In genomic region chr16:4541033-4541432, GRCm38 (mm10) we compare ENCODE assay signal across 8 mouse cellular contexts. TPM values are rescaled to one million over a fixed set of nuclear protein-coding genes. Genes with fewer than 3 reads are reported as not detected.
A peak's percentile ranks its signal among the peaks of the same experiment; 100 is the strongest.
DNase-seq lines count a peak whose midpoint lies in the region; ATAC-seq and TF ChIP-seq lines count a peak whose summit lies in the region.

No protein-coding gene starts in this region.

- H3K4me3 ChIP-seq in heart, adult 2 months, result peak overlapping the region; percentile 51
- peak overlapping the region; percentile 56 to 81 (median 63) for H3K4me3 ChIP-seq in CH12.LX (replicated peaks in 1 of 3; ENCODE audit: low read depth in 2 of 3, low read length in 2 of 3, poor library complexity in 1 of 3)
- peak overlapping the region; percentile 47 for H3K4me3 ChIP-seq in forebrain, embryonic 15.5 days
- peak overlapping the region; percentile 50 to 66; a peak in 3 of 4 replicates for H3K4me3 ChIP-seq in liver, embryonic 14.5 days (ENCODE audit: insufficient read depth in 1 of 2, low read depth in 2 of 2, low read length in 2 of 2)

- H3K9ac ChIP-seq in heart, adult 2 months (ENCODE audit: low read depth, low read length), result no peak overlapping the region
- H3K9ac ChIP-seq in CH12.LX (ENCODE audit: insufficient read depth, low read depth), result peak overlapping the region; percentile 59; the same call in 1 of the 2 replicates
- peak overlapping the region; percentile 43 for H3K9ac ChIP-seq in forebrain, embryonic 15.5 days (replicated peaks)
- no peak overlapping the region; the same call in 1 of the 2 replicates for H3K9ac ChIP-seq in liver, embryonic 14.5 days (replicated peaks)

- peak overlapping the region; percentile 56 for H3K27ac ChIP-seq in heart, adult 2 months
- H3K27ac ChIP-seq in CH12.LX (ENCODE audit: insufficient read depth, low read depth), result no peak overlapping the region
- peak overlapping the region; percentile 65 for H3K27ac ChIP-seq in forebrain, embryonic 15.5 days (replicated peaks)
- no peak overlapping the region for H3K27ac ChIP-seq in liver, embryonic 14.5 days

- no peak for TF ChIP-seq EP300 in heart, adult 2 months (IDR thresholded peaks at IDR 0.05; ENCODE audit: insufficient read depth, low read depth, low read length)
- no peak for TF ChIP-seq EP300 in CH12.LX (IDR thresholded peaks at IDR 0.05; ENCODE audit: low read length)
- TF ChIP-seq EP300 in liver, embryonic 14.5 days (IDR thresholded peaks at IDR 0.05; ENCODE audit: low read depth), result no peak

- in situ Hi-C loops in CH12.LX (cut with MboI; ENCODE audit: low pct_ligation_motif_present, low pct_unique_long_range_greater_than_20kb, low sequenced_read_pairs), result loop anchor here (5.0 kb wide), 1 partner anchor 234 kb away; no protein-coding TSS in a partner anchor

- no peak for ATAC-seq in forebrain, embryonic 15.5 days (replicated peaks)
- no peak for ATAC-seq in liver, embryonic 14.5 days (ENCODE audit: insufficient read depth)

- no peaks in the 10 kb centered on the region for H3K36me3 ChIP-seq in heart, adult 2 months (ENCODE audit: control insufficient read depth, insufficient read depth, low read length)
- H3K36me3 ChIP-seq in CH12.LX (replicated peaks in 1 of 2; ENCODE audit: control insufficient read depth in 1 of 2, insufficient read depth in 1 of 2, low read length in 1 of 2), result peaks cover 15 to 56% of the 10 kb centered on the region in 2 experiments
- peaks cover 10% of the 10 kb centered on the region for H3K36me3 ChIP-seq in forebrain, embryonic 15.5 days
- peaks cover 3% of the 10 kb centered on the region for H3K36me3 ChIP-seq in liver, embryonic 14.5 days (replicated peaks; ENCODE audit: control insufficient read depth, insufficient read depth, low read depth)

- dilution Hi-C loops in CH12.LX (cut with MboI; ENCODE audit: extremely low pct_ligation_motif_present, extremely low pct_unique_long_range_greater_than_20kb, low sequenced_read_pairs), result no loop called here

- H3K27me3 ChIP-seq in heart, adult 2 months (ENCODE audit: control insufficient read depth, insufficient read depth, low read length), result no peaks in the 10 kb centered on the region
- H3K27me3 ChIP-seq in CH12.LX (replicated peaks), result no peaks in the 10 kb centered on the region
- no peaks in the 10 kb centered on the region for H3K27me3 ChIP-seq in forebrain, embryonic 15.5 days
- no peaks in the 10 kb centered on the region for H3K27me3 ChIP-seq in liver, embryonic 14.5 days (ENCODE audit: control insufficient read depth, insufficient read depth, low read length)

- DNase-seq in heart, adult 2 months, result no peak
- no peak for DNase-seq in heart, adult 11 months
- no peak for DNase-seq in CH12.LX (ENCODE audit: extremely low read depth)
- DNase-seq in liver, embryonic 14.5 days (ENCODE audit: low read depth in 3 of 3, low spot score in 3 of 3), result no peak
- DNase-seq in B cell, adult 2 months, result no peak
- no peak for DNase-seq in right cerebral cortex, postnatal 25 days
- DNase-seq in thymus, postnatal 4 days, result no peak

- TF ChIP-seq RAD21 in CH12.LX (IDR thresholded peaks at IDR 0.05; ENCODE audit: low read depth, low read length), result no peak

- no peak for TF ChIP-seq POLR2A in heart, adult 2 months (IDR thresholded peaks at IDR 0.05; ENCODE audit: insufficient read depth, low read depth, low read length)
- TF ChIP-seq POLR2A in CH12.LX (IDR thresholded peaks at IDR 0.05; ENCODE audit: low read depth, low read length), result no peak

- no peak for TF ChIP-seq CTCF in heart, adult 2 months (IDR thresholded peaks at IDR 0.05)
- 0 out of 4 replicates have a peak, but pooled peaks of 1 of the 2 experiments have one; percentile 2 for TF ChIP-seq CTCF in CH12.LX (conservative IDR thresholded peaks at IDR 0.05 in 1 of 2, IDR thresholded peaks at IDR 0.05 in 1 of 2; ENCODE audit: low read depth in 2 of 2, low read length in 2 of 2)
- TF ChIP-seq CTCF in liver, embryonic 14.5 days (IDR thresholded peaks at IDR 0.05; ENCODE audit: low read depth), result no peak

- H3K79me2 ChIP-seq in heart, adult 2 months (replicated peaks; ENCODE audit: control insufficient read depth, insufficient read depth, low read length), result no peaks in the 10 kb centered on the region; the same call in 1 of the 2 replicates
- no peaks in the 10 kb centered on the region; the same call in 1 of the 2 replicates for H3K79me2 ChIP-seq in CH12.LX (replicated peaks; ENCODE audit: control insufficient read depth, extremely low read depth, insufficient read depth, poor library complexity, severe bottlenecking)

- peaks cover 4% of the 10 kb centered on the region for H3K9me3 ChIP-seq in CH12.LX (replicated peaks; ENCODE audit: low read length)
- H3K9me3 ChIP-seq in forebrain, embryonic 15.5 days, result no peaks in the 10 kb centered on the region
- no peaks in the 10 kb centered on the region for H3K9me3 ChIP-seq in liver, embryonic 14.5 days (ENCODE audit: control insufficient read depth, low read length)

- H3K4me2 ChIP-seq in CH12.LX (ENCODE audit: insufficient read depth, low read depth, poor library complexity, severe bottlenecking), result peak overlapping the region; percentile 90
- peak overlapping the region; percentile 40 for H3K4me2 ChIP-seq in forebrain, embryonic 15.5 days (replicated peaks)
- peak overlapping the region; percentile 75 for H3K4me2 ChIP-seq in liver, embryonic 14.5 days (ENCODE audit: low read depth)

- peaks cover 2% of the 10 kb centered on the region for H3K4me1 ChIP-seq in heart, adult 2 months (ENCODE audit: control insufficient read depth, insufficient read depth, low read length)
- H3K4me1 ChIP-seq in CH12.LX (ENCODE audit: control insufficient read depth in 1 of 2, insufficient read depth in 2 of 2), result peaks cover 11 to 49% of the 10 kb centered on the region in 2 experiments
- peaks cover 33% of the 10 kb centered on the region for H3K4me1 ChIP-seq in forebrain, embryonic 15.5 days
- H3K4me1 ChIP-seq in liver, embryonic 14.5 days (replicated peaks; ENCODE audit: control insufficient read depth in 2 of 2, insufficient read depth in 2 of 2, low read length in 1 of 2), result peaks cover 5 to 9% of the 10 kb centered on the region in 2 experiments; a peak in 3 of 4 replicates

- intact Hi-C loops in heart, adult 2 months (cut with DNase I), result loop anchor here (5.0 kb wide), 1 partner anchor 119 kb away; the partner anchor contains the start of gene Adcy9

- WGBS in heart, adult 2 months, result 70% methylated on average over 4 of the region's 4 CpGs
- WGBS in forebrain, embryonic 15.5 days, result 68% methylated on average over 4 of the region's 4 CpGs
- WGBS in liver, embryonic 14.5 days (ENCODE audit: insufficient replicate concordance), result 45% methylated on average over 4 of the region's 4 CpGs

TF ChIP-seq in CH12.LX, 34 proteins besides CTCF, POLR2A, EP300 and RAD21:
- TF ChIP-seq KAT2A (IDR thresholded peaks at IDR 0.05; ENCODE audit: insufficient replicate concordance, low read length) (no peak), UBTF (IDR thresholded peaks at IDR 0.05; ENCODE audit: low read depth, low read length) (no peak), ZKSCAN1 (IDR thresholded peaks at IDR 0.05; ENCODE audit: borderline replicate concordance, low read depth, low read length) (no peak), TCF12 (IDR thresholded peaks at IDR 0.05; ENCODE audit: low read depth, low read length) (no peak), MXI1 (IDR thresholded peaks at IDR 0.05; ENCODE audit: low read depth, low read length) (no peak), MEF2A (IDR thresholded peaks at IDR 0.05; ENCODE audit: borderline replicate concordance, low read depth, low read length) (no peak), CHD2 (IDR thresholded peaks at IDR 0.05; ENCODE audit: low read length) (no peak), SMC3 (IDR thresholded peaks at IDR 0.05; ENCODE audit: low read depth, low read length) (no peak), JUN (IDR thresholded peaks at IDR 0.05; ENCODE audit: insufficient read depth, low read depth, low read length) (no peak), JUND (conservative IDR thresholded peaks at IDR 0.05; ENCODE audit: low read depth, low read length) (no peak), ZNF384 (IDR thresholded peaks at IDR 0.05; ENCODE audit: low read depth, low read length) (no peak)

RNA-seq across cellular contexts. Expression of gene Srl, which starts 0.6 kb away (rescaled TPM):
- 100 to 1,000 TPM; 771 to 870 TPM for total RNA-seq in heart, adult 2 months (2021)
- 276 and 575 TPM in 2 replicates for polyA plus RNA-seq in heart, adult 2 months (2012; rRNA removed)
- 44.6 and 60.3 TPM in 2 replicates for total RNA-seq in CH12.LX (2012; rRNA removed)
- total RNA-seq in CH12.LX (2014; rRNA removed), result 62.7 and 88.8 TPM in 2 replicates
- polyA plus RNA-seq in CH12.LX (2012; ENCODE audit: insufficient read length, low read depth), result 71.3 and 77.9 TPM in 2 replicates
- 40.1 and 40.2 TPM in 2 replicates for polyA plus RNA-seq in forebrain, embryonic 15.5 days (2015; fragmentation: Nextera tagmentation; extraction: Ambion mirVana)
- 1.5 and 2.2 TPM in 2 replicates for polyA plus RNA-seq in liver, embryonic 14.5 days (2012; rRNA removed)
- polyA plus RNA-seq in liver, embryonic 14.5 days (2014; fragmentation: Nextera tagmentation; extraction: Ambion mirVana), result 1.2 and 3.2 TPM in 2 replicates

RNA-seq across cellular contexts. Expression of gene Tfap4, which starts 18.6 kb away (rescaled TPM):
- total RNA-seq in heart, adult 2 months (2021), result 1 to 10 TPM; 3.2 to 3.4 TPM
- polyA plus RNA-seq in heart, adult 2 months (2012; rRNA removed), result 2.4 and 2.9 TPM in 2 replicates
- total RNA-seq in CH12.LX (2012; rRNA removed) (23.5 and 27.5 TPM in 2 replicates), CH12.LX (2014; rRNA removed) (24.0 and 25.0 TPM in 2 replicates)
- 43.3 and 46.6 TPM in 2 replicates for polyA plus RNA-seq in CH12.LX (2012; ENCODE audit: insufficient read length, low read depth)
- 14.3 and 15.2 TPM in 2 replicates for polyA plus RNA-seq in forebrain, embryonic 15.5 days (2015; fragmentation: Nextera tagmentation; extraction: Ambion mirVana)
- 5.4 and 6.9 TPM in 2 replicates for polyA plus RNA-seq in liver, embryonic 14.5 days (2012; rRNA removed)
- polyA plus RNA-seq in liver, embryonic 14.5 days (2014; fragmentation: Nextera tagmentation; extraction: Ambion mirVana), result 4.6 and 4.8 TPM in 2 replicates

RNA-seq across cellular contexts. Expression of gene Glis2, which starts 53.5 kb away (rescaled TPM):
- 10 to 100 TPM; 10.0 to 11.1 TPM for total RNA-seq in heart, adult 2 months (2021)
- polyA plus RNA-seq in heart, adult 2 months (2012; rRNA removed), result 17.3 and 23.8 TPM in 2 replicates
- total RNA-seq in CH12.LX (2012; rRNA removed) (2.1 and 2.5 TPM in 2 replicates), CH12.LX (2014; rRNA removed) (0.39 and 0.59 TPM in 2 replicates)
- polyA plus RNA-seq in CH12.LX (2012; ENCODE audit: insufficient read length, low read depth), result 3.2 and 3.3 TPM in 2 replicates
- 11.0 and 14.6 TPM in 2 replicates for polyA plus RNA-seq in forebrain, embryonic 15.5 days (2015; fragmentation: Nextera tagmentation; extraction: Ambion mirVana)
- 2.8 and 3.4 TPM in 2 replicates for polyA plus RNA-seq in liver, embryonic 14.5 days (2012; rRNA removed)
- polyA plus RNA-seq in liver, embryonic 14.5 days (2014; fragmentation: Nextera tagmentation; extraction: Ambion mirVana), result 1.7 and 2.7 TPM in 2 replicates

Comparison
In these comparisons a context has a peak if more than half of its experiments do, and no peak if none do; other contexts are left out.
1. H3K27ac ChIP-seq: peak in heart, adult 2 months (single experiment) and forebrain, embryonic 15.5 days (single experiment); none in CH12.LX (single experiment) and liver, embryonic 14.5 days (single experiment).
2. H3K9ac ChIP-seq: peak in CH12.LX (single experiment) and forebrain, embryonic 15.5 days (single experiment); none in heart, adult 2 months (single experiment) and liver, embryonic 14.5 days (single experiment).
3. H3K4me2 ChIP-seq: peak in every context shown above with its lines; median percentile 90 in CH12.LX; 75 in liver, embryonic 14.5 days; 40 in forebrain, embryonic 15.5 days.
4. Peak in every context shown above with its lines, with median percentiles within 50 percentile points of each other: H3K4me3 ChIP-seq.